Mouse (Mus musculus): ENCODE results near the gene C2cd5. TPM values are rescaled to one million over a fixed set of nuclear protein-coding genes. Genes with fewer than 3 reads are reported as not detected.

The C2cd5 gene
- polyA plus RNA-seq, 1 experiment, result 28.0 TPM

DNA sequence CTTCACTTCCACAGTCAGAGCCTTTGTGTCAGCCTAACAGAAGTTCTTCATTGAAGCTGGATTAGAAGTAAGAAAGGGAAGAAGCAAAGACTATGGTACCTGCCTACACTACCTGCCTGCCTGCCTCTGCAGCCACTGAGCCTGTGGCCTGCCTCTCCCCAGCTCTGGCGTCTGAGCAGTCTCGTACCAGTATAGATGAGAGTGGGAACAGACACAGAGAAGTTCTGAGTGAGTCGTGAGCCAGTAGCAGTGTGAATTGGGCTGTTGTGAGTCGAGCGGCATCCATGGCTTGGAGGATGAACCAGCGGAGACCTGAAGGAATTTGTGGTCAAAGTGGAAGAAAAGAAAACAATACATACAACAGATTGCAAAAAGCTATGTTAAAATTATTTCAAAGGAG, 26.5 kb downstream of the C2cd5 start:
- no peak for DNase-seq (ENCODE audit: low spot score)

- no peak for DNase-seq (ENCODE audit: low spot score)
These were observed 27.4 kb downstream of the C2cd5 start for GRCm38 (mm10) chr6:143072412-143073014.

- no peak for DNase-seq (ENCODE audit: low spot score)
These were observed 29.2 kb downstream of the C2cd5 start for GRCm38 (mm10) chr6:143070736-143071135.

- no peak for DNase-seq (ENCODE audit: low spot score)
These were observed 29.9 kb downstream of the C2cd5 start for GRCm38 (mm10) chr6:143070019-143070418.

DNA sequence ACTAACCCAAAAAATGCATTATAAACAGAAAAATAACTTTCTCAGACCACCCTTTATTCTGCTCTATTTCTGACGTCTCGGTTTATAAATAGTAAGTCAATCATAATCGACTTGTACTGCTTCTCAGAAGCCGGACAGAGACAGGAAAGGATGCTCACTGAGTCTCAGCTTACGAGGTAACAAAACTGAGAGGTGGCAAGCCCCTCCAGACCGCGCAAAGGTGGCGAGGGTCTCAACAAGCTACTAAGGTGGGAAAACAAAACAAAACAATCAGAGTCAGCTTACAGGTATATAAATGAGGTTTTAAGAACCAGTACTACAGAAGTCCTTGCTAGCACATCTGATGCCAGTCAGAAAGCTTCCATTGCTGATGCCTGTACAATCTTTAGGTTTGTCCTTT, 30.3 kb downstream of the C2cd5 start:
- no peak for DNase-seq (ENCODE audit: low spot score)

GRCm38 (mm10) chr6:143068181-143068915, 31.6 kb downstream of the C2cd5 start:
- no peak for DNase-seq (ENCODE audit: low spot score)

- DNase-seq (ENCODE audit: low spot score), result no peak
These were observed 32.3 kb downstream of the C2cd5 start for GRCm38 (mm10) chr6:143067654-143068053.

DNA sequence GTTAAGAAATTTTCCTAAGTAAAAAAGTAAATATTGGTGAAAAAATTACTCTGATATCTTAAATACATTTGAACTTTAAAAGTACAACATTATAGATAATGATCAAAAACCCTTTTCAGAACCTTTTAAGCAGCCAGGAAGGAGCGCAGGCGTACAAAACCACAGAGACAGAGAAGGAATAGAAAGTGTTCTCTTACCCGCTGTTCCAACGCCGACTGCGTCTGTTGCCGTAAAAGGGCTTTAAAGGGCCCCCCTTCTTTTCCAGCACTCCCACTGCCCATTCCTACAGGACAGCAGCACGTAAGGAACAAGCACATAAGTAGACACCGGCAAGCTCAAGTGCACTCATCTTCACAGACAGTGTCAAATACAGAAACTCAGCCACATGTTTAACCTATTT, 33.1 kb downstream of the C2cd5 start:
- DNase-seq (ENCODE audit: low spot score), result no peak

DNA sequence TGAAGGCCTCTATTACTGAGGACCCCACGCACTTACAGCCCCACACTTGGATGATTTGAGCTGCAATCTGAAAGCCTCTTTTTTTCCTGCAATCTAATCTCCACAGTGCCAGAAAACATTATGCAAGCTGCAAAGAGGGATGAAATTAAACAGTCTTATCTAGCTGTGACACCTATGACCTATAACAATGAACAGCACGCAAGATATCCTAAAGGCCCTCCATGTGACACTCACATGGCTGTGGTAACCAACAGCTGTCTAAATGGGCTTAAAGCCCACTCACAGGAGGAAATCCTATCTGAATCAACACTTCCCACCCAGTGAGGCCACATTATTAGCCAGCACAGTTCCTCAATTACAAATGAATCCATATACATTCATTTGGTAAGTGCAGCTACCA, 35.9 kb downstream of the C2cd5 start:
- DNase-seq (ENCODE audit: low spot score), result no peak

- no peak for DNase-seq (ENCODE audit: low spot score)
These were observed 42.3 kb downstream of the C2cd5 start for GRCm38 (mm10) chr6:143057601-143058000.

GRCm38 (mm10) chr6:143051566-143051965, 48.4 kb downstream of the C2cd5 start:
- DNase-seq (ENCODE audit: low spot score), result no peak

GRCm38 (mm10) chr6:143049791-143050555, 50.0 kb downstream of the C2cd5 start:
- DNase-seq (ENCODE audit: low spot score), result no peak

- no peak for DNase-seq (ENCODE audit: low spot score)
These were observed 50.8 kb downstream of the C2cd5 start for GRCm38 (mm10) chr6:143049117-143049516.

GRCm38 (mm10) chr6:143047538-143048258, 52.2 kb downstream of the C2cd5 start:
- no peak for DNase-seq (ENCODE audit: low spot score)

DNA sequence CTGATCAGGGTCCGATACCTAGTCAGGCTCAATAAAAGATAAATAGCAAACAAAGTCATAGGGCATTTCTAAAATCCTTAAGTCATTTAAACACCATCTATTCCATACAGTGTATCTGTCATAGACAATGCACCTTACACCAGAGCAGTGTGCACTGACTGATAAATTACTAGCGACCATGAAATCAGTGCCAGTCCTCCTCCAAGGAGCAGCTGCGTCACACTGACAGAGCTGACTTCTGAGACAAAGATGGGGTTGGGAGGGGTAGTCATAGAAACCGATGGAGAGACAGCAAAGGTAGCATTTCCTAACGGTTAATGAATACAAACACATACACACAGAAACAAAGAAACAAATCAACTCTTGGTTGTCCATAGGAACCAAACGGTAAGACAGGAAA, 58.4 kb downstream of the C2cd5 start:
- DNase-seq (ENCODE audit: low spot score), result no peak

GRCm38 (mm10) chr6:143035261-143035660, 64.7 kb downstream of the C2cd5 start:
- no peak for DNase-seq (ENCODE audit: low spot score)

- DNase-seq (ENCODE audit: low spot score), result no peak
These were observed 65.4 kb downstream of the C2cd5 start for GRCm38 (mm10) chr6:143034503-143034902.

GRCm38 (mm10) chr6:143030521-143030920, 69.4 kb downstream of the C2cd5 start:
- DNase-seq (ENCODE audit: low spot score), result no peak

DNA sequence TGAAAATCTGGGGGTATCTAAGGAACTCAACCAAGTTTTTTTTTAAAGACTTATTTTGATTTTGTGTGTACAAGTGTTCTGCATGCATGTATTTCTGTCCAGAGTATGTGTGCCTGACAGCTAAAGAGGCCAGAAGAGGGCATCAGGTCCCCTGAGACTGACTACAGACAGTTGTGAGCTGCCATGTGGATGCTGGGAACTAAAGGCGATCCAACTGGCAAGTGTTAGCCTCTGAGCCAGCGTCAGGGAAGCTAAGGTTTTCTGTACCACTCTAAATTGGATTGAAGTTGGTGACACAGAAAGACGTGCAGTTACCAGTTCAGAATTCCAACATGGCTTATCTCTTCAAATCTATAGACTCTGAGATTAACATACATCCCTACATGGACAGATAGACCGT, 72.0 kb downstream of the C2cd5 start:
- DNase-seq (ENCODE audit: low spot score), result no peak

DNA sequence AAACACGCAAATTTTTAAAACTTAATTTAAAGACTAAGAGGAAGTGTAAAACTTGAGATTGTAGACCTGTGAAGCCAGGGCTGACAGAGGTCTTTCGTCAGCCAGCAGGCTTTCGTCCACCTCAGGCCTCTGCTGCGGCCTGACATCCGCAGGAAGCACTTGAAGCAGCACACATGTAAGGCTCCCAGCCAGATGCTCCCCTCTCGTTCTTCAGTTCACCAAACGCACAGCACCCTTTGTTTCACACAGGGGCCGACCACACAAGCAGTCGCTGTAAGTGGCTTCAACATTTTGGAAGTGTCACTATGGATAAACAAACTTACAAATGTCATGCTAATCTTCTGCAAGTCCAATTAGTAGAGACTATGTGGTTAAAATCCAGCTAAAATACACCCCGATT, 72.5 kb downstream of the C2cd5 start:
- no peak for DNase-seq (ENCODE audit: low spot score)

DNA sequence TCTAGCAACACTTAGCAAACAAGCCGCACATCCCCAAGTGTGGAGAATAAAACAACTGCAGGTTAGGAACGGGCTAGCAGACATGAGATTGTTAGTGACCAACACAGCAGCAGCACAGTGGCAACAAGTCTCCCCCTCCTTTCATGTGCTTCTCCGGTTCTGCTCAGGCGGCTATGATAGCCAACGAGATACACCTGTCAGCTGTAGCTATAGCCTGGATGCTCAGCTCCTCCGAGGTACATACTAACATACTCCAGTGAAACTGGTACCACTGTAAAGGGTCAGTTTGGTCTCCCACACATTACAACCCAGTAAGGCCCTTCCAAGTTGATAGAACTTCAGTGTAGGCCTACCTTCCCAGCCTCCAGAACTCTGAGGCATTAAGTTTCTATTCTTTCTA, 76.2 kb downstream of the C2cd5 start:
- no peak for DNase-seq (ENCODE audit: low spot score)

DNA sequence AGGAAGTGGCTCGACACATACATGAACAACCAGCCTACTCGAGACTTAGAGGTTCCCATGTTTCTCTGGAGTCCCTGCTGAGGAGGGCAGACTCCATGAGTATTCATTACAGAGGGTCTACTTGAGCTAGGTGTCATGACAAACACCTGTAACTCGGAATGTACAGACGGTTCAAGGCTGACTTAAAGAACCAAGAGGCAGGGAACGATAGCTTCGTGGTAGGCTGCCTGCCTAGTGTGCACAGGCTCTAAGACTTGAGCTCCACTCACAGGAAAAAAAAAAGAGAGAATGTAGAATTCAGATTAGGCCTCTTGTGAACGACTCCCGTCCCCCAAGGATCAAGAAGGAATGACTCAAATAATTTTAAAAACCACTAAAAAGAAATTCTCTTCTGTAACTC, 78.2 kb downstream of the C2cd5 start:
- no peak for DNase-seq (ENCODE audit: low spot score)
